Mouse (Mus musculus) ES-Bruce4 (cell line): ENCODE data around the gene S1pr4.

Experiments
- CTCF ChIP-seq: IDR thresholded peaks from one replicate; pipeline ENCODE4 v1.8.1; 2011; ENCODE audit warnings: low read depth, low read length
- POLR2A ChIP-seq: IDR thresholded peaks from one replicate; pipeline ENCODE4 v1.8.1; 2011; ENCODE audit warnings: low read length; ENCODE audit not compliant: insufficient read depth

DNA sequence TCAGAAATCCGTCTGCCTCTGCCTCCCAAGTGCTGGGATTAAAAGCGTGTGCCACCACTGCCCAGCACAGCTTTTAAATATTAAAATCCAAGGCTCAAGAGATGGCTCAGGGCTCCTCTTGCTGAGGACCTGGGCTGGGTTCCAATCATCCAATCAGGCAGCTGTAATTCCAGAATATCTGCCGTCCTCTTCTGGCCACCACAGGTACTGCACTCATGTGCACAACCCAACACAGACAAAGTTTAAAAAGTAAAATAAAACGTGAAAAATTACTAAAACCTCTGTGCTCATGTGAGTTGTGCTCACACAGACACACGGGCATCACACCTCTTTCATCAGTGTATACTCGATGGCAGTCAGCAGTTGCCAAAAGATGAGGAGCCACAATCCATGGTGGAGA is 36.8 kb upstream of the S1pr4 start:
- TF ChIP-seq CTCF, result peak; percentile 51
- TF ChIP-seq POLR2A, result no peak
